Mouse (Mus musculus) CD4-positive, CD25-positive, alpha-beta regulatory T cell, adult 4 months (primary cell): ENCODE data around the gene Gpr62. TPM values are rescaled to one million over a fixed set of nuclear protein-coding genes. Genes with fewer than 3 reads are reported as not detected.

Experiments used
- ATAC-seq: one replicate; pipeline ENCODE4 v1.8.0; 2017
- polyA plus RNA-seq, 2 experiments: library from polyadenylated mRNA; unstranded; fragments of 100-300 nt; shearing (Covaris generic); gene quantifications; one replicate each; pipeline ENCODE4 v1.2.1; 2017

The Gpr62 gene
- polyA plus RNA-seq, 2 experiments from 2014 or later, result not detected

DNA sequence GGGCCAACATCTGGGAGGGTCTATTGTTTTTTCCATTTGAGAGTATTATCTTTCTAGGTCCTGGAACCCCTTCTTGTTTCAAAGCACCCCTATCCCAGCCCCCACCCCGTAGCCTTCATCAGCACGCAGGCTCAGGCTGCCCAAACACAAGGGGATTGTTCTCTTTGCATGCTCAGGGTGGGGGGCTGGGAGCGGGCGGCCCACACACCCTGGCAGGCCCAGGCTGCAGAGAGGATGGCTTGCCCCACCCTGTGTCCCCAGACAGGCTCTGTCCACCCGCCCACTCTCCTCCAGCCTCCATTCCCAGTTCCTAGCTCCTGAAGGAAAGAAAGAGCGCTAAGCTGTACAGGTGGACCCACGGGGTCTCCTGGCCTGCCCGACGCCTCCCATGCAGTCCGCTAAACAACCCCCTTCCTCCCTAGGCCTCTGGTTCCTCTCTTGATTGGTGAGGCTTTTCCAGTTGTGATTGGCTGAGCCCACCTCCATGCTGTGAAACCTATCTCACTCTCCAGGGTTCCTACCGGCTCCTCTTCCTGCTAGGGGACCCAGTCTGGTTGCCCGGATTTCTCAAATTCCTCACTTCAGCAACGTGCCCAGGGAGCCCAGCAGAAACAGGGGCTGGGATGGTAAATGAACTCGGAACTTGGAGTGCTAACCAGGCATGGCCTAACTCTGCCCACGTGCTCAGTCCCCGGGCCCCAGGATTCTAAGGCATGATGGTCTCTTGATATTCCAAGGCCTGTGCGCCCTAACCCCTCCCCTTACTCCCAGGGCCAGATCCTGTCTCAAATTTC lies 10.7 kb downstream of the Gpr62 start:
- no peak for ATAC-seq

DNA sequence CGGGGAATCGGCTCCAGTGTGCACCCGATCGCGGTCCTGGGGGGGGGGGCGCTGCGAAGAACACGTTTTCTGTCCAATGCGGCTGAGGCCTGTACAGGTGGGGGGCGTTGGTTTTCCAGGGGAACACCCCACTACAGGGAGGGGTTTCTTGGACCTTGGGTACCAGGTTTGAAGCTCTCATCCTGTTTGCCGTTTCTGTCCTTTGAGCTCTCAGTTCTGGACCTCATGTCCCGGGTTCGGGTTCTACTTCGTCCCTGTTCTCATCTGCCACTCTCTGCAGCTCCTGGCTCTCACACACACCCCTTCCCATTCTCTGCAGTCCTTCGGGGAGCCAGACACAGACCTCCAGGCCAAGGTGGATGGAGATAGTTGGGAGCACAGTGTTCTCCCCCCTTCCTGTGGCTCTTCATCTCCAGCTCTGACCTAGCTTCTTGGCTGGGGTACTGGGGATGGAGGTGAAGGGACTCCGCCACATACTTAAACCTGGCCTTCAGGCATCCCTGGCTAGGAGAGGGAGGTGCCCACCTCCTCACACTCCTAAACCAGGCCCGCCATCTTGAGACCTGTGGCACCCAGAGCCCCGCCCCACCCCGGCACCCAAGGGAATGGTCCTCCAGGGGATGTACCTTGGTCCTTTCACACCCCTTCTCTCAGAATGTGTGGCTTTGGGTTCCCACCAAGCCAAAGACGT lies 11.5 kb downstream of the Gpr62 start:
- no peak for ATAC-seq

DNA sequence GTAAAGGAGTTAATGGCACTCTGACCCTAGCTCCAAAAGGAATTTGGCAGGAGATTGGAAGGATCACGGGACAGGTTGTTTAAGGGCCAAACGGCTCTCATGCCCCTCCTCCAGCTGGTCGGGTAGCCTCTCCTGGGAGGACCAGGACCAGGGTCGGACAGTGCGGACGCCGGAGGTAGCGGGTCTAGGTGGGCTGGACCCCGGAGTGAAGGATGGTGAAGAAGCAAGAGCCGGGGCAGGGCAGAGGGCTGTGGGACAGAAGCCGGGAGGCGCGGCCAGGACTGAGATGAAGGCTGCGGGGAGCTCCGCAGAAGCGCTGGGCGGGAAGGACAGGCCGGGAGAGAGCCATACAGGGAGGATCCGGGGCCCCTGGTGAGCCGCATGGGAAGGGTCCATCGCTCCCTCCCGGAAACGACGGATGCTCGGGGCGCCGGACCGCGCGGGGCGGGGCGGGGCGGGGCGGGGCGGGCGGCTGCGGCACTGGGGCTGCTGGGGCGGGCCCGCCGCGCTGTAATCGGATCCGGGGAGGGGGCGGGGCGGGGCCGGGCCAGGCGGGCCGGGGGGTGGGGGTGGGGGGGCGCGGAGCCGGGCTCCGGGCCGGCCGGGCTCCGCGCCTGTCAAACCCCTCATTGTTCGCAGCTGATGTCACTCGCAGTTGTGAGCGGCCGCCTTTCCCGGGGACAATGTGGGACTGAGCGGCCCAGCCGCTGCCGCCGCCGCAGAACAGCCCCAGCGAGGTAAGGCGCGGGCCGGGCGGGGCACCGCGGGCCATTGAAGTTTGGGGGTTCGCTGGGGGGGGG lies 12.3 kb downstream of the Gpr62 start, which contains the start of gene Pcbp4:
Gene Pcbp4 (plus strand): TSS at position 21 of the 800 bp plus-strand sequence.
- peak; percentile 72 for ATAC-seq

DNA sequence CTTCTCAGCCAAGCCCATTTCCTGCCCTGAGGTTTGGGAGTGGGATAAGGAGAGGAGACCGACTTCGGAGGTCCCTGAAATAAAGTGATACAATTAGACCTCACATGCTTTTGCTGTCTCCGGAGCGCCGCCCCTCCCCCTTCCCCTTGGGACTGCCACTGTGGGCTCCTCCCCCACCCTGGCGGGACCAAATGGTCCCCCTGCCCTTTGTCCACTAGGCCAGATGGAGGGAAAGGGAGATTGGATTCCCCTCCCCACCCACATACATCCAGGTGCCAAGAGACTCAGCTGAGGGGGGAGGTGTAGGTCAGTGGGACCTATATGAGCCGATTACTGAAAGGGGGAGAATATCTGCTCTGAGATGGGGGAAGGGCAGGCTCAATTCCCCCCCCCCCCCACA lies 12.9 kb downstream of the Gpr62 start:
- no peak for ATAC-seq

DNA sequence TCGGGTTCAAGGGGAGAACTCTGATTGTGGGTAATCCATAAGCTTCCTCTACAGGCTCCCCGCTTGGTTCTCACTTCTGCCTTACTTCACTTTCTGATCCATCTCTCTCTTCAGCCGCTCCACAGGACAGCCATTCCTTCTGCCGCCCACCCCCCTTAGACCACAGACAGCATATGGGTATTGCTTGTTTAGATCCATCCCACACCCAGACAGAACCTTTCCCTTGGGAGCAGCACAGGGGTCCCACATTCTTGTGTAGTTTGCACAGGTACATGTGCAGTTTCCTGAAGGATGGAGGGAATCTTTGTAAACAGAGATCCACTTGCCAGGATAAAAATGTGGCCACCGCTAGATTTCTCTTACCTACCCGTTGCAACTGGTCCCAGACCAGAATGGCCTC lies 13.4 kb downstream of the Gpr62 start:
- no peak for ATAC-seq

DNA sequence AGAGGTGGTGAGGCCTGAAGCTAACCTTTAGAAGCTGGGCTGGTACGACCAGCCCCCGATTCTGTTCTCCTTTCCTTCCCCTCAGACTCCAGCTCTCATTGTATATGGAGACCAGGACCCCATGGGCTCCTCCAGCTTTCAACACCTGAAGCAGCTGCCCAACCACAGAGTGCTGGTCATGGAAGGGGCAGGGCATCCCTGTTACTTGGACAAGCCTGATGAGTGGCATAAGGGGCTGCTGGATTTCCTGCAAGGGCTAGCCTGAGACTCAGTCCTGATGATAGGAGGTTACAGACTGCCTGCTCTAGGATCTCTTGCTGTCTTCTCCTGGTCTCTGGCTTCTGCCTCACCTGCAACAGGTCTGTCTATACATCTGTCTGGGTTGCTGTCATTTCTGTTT lies 13.8 kb downstream of the Gpr62 start:
- ATAC-seq, result no peak

DNA sequence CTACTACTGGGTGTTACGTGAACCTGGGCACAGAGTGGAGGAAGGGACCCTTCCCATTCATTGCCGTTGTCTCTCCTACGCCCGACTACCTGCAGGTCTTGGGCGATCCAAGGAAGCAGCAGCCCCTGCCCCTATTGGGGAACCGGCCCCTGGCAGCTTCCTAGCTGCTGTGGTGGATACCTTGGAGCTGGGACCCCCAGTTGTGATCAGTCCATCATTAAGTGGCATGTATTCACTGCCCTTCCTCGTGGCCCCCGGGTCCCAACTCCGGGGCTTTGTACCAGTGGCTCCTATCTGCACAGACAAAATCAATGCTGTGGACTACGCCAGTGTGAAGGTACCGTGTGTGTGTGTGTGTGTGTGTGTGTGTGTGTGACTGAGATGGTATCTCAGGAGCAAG lies 14.4 kb downstream of the Gpr62 start:
- no peak for ATAC-seq

DNA sequence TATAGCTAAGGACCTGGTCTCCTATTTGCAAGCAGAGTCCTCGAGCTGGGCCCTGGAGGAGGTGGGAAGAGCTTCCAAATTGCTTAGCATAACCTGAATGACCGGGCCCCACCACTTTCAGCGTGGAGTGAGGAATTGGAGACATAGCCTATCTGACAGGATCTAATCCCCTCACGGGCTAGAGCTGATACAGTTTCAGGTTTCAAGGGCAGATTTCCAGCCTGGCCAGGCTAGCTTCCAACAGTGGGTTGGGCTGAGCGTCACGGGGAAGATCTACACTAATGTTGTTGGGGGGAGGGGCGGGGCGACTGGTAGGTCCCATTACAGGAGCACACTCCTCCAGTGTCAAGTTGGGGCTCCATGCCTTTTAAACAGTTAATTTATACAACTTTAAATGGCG lies 15.1 kb downstream of the Gpr62 start:
- no peak for ATAC-seq

DNA sequence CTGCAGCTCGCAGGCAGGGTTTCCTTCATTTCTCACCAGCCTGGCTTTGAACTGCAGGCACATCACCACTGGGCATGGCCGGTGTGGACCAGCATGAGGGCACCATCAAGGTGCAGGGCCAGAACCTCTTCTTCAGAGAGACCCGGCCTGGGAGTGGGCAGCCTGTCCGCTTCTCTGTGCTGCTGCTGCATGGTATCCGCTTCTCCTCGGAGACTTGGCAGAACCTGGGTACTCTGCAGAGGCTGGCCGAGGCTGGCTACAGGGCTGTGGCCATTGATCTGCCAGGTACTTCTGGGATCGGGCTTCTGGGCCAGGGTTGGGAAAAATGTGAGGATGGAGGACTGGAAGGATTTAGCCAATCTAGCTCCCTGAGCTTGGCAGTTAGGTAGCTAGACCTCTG lies 15.8 kb downstream of the Gpr62 start:
- ATAC-seq, result no peak

DNA sequence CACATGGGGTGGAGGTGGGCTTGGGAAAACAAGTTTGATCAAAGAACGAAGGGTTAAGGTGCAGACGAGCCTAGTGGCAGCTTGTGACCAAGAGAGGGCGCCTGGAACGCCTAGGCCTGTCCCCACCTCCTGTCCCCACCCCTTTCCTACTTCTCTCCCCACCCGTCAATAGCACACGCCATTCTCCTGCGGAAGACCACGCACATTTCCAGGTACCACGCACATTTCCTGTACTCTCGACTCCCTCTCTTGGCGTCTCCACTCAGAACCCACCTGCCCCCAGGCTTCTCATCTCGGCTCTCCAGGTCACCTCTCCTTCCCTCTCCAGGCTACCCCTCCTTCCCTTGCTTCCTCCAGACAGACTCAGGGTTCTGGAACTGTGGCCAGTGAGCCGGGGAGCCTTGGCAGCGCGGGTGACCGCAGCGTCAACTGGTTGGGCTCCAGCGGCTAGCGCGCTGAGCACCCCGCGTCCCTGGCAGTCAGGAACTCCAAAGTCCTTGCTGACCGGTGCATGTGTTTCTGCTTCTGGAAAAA lies 17.2 kb downstream of the Gpr62 start:
- ATAC-seq, result peak; percentile 77

DNA sequence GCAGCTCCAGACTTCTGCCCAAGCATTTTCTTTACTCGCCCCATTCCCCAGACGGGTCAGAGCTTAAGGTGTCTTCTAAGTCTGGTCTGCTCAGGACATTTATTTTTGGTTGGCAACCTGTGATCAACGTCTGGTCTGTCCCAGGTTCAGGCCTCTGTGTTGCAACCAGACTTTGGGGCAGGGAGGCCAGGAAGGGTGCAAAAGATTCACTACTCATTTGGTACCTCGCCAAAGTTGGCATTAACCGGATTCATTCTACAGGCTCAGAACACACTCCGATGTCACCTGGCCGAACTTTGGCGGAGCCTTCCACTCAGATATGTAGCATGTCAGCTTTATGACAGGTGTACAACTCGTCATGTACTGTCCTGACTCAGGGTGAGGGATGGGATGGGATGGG lies 17.8 kb downstream of the Gpr62 start:
- ATAC-seq, result no peak

DNA sequence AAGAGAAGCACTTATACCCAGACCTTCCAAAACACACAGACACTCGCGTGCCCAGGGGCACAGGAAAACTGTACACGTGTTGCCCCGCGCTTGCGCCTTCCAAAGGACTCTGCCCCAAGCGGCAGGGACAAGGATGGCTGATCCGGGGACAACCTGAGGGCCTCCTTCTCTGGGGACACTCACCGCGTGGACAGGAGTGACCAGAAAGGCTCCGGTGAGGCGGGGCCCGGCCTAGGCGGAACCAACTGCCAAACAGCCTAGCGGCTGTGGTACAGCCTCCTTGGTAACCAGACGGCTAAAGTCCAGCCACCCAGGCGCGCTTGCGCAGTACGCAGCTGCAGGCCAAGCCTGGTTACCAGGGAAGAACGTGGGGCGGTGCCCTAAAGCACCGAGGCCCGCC lies 18.4 kb downstream of the Gpr62 start, which contains the start of the genes Abhd14b and Abhd14a:
Gene Abhd14b (plus strand): TSS at position 112 of the 400 bp plus-strand sequence.
Gene Abhd14a (minus strand): TSS at position 331 of the 400 bp plus-strand sequence.
- peak; percentile 70 for ATAC-seq

DNA sequence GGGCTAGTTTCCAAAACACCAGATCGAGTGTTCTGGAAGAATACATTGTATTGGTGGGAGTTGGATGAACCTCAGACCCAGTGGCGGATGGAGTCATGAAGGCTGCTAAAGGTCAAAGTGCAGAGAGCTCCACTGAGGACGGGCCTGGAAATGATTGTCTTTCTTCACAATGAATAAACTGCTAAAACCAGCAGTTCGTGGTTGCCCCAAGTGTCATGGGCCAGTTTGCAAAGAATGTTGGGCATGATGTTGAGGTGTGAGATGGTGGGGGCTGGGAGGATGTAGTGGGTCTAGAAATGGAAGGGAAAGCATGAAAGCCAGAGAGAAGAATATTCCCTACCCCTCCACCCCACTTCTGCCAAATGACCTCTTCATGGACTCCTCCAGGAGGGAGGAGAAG lies 20.9 kb downstream of the Gpr62 start:
- ATAC-seq, result no peak

DNA sequence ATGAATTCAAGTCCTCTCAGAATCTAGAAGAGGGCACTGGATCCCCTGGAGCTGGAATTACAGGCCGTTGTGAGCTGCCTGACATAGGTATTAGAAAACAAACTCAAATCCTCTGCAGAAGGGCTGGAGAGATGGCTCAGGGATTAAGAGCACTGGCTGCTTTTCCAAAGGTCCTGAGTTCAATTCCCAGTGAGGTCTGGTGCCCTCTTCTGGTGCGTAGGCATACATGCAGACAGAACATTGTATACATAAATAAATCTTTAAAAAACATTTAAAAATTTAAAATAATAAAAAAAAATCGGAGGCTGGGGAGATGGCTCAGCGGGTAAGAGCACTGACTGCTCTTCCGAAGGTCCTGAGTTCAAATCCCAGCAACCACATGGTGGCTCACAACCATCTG lies 23.1 kb downstream of the Gpr62 start:
- ATAC-seq, result no peak

DNA sequence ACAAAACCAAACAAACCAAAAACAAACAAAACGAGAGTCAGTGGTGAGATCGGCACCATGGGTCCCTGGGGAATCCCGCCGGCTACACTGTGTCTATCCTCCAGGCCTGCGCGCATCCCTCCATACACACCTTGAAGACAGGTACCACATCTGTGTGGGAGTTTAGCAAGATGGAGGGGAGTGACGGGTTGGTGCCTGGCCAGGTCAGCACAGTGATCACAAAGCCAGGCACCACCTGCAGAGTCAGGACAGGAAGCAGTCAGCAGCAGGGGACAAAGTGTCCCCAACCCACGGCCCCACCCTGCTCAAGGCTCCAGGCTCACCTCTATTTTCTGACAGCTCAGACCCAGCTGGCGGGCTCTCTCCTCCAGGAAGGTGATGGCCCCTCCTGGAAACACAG lies 29.2 kb downstream of the Gpr62 start:
- no peak for ATAC-seq

DNA sequence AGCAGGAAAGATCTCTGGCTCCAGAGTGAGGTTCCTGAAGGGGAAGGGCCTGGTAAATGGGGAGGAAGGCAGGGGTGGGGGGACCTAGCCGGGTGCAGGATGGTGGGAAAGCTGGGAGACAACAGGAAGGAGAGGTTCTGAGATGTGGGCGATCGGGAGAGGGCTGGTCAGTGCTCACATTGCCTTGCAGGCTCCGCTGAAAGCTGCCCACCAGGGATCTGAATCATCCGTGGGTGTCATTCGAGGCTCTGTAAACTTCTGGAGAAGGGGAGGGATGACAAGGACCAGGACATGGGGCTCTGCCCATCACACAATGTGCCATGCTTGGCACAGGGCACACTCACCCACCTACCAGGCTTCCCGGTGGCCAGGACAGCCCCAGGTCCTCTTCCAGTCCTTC lies 32.3 kb downstream of the Gpr62 start:
- ATAC-seq, result no peak

DNA sequence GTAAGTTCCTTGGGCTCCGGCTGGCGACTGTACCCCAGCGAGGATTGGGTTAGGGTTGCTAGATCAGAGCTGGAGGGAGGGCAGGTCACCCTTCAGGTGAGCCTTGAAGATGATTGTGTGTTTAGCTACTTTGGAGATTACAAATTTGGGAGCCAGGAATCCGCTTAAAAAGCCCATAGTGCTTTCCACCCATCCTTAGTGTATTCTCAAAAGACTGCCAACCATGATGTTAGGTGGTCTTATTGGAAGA lies 35.8 kb downstream of the Gpr62 start:
- ATAC-seq, result no peak

DNA sequence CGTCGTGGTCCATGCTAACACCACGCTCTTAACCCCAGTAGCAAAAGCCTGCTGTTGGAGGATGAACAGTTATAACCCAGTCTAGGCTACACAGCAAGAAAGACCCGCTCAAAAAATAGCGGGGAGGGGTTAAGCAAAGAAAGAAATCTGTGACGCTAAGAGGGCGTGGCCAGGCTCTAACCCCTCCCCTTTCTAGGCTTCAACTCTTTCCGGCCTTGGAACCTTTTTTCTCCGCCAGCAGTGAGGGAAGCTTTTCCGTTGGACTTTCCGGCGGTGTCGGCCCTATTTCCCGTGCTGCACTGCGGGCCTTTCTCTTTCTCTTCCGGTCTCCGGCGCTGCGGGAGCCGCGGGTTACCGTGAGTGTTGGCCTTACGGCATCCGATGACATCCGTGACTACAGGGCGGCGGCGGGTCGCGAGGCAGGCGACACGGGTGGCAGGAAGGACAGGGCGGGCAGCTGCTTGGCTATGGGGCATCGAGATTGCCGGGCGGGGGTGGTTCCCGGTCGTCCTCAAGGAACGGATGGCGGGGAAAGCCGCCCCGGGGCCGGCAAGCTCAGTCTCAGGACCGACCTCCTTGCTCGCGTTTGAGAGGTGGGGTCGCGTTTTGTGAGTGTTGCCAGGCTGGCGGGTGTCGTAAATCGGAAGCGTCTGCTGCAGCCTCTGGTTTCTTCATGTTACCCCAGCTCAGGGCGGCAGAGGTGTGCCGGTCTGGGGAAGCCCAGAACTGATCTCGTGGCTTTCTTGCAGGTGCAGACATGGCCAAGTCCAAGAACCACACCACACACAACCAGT lies 36.3 kb downstream of the Gpr62 start, which contains the start of gene Rpl29:
Gene Rpl29 (plus strand): TSS at position 234 of the 794 bp plus-strand sequence.
- peak; percentile 96 for ATAC-seq

DNA sequence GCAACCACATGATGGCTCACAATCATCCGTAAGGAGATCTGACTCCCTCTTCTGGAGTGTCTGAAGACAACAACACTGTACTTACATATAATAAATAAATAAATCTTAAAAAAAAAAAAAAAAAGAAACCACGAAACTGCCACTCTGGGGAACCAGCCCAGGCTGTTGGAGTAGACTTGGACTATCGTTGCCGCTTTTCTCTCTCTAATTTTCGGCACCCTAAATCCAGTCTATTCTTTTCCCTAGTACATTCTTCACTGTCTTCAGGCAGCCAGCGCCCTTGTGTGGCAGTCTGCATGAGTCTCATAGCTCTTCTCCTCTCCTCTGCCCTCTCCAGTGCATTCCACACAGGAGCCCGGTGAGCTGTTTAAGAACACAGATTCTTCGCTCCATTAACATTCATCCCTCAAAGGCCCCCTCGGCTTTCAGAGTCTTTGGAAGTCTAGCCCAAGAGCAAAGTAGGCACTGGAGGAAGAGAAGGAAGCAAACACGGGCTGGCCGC lies 37.0 kb downstream of the Gpr62 start:
- ATAC-seq, result peak; percentile 19

DNA sequence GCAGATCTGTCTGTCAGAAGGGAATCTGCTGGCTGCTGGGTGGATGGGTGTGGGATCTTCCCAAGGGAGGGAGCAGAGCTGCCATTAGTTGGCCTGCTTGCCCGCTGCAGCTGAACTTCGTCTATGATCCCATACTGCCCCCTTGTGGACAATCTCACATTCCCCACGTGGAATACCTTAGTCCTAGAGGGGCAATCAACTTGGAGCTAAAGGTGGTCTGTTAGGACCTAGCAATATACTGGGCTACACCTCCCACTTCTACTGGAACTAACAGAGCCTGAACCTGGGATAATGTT lies 43.9 kb downstream of the Gpr62 start:
- peak; percentile 76 for ATAC-seq

DNA sequence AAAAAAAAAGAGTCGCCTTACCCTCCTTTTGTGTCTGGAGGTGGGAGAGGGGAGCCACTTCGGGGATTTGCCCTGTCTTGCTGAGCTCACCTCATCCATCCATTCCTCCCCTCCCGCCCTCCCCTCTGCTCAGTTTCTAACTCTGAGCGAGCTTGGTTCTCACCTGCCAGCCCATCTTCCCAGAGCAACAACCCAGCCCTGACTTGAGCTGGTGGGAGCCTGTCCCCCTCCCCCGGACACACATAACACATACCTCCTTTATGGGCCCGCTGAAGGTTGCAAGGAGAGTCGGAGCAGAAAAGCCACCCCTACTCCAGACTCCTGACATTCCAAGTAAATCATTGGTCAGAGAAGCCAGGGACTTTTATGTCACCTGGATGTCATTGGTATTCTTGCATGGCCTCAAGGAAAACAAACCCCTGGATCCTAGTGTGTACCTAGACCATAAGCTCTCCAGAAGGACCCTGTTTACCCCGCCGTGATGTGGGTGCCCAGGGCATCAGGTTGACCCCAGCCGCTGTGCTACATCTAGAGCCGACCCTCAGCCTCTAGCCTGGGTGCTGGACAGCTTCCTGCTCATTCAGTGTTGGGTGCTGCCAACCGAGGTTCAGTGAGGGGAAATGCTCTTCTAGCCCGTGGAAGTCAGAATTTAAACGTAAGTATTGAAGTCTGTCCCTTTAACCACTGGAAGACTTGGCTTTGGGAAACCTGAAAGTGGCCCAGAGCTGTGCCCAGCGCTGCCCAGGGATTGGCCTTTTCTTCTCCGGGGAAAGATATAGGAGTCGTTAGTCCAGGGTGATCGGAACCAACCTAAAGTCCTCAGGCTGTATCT lies 44.5 kb downstream of the Gpr62 start:
- no peak for ATAC-seq
